Mouse (Mus musculus) forebrain, embryonic 11.5 days (tissue): ENCODE measurements around the gene Ccdc189. TPM values are rescaled to one million over a fixed set of nuclear protein-coding genes. Genes with fewer than 3 reads are reported as not detected.

Source experiments
- ATAC-seq: fragments of 200-750 bp; cut with Nextera tagmentation; replicated peaks from 2 replicates; pipeline ENCODE4 v1.8.0; 2017; ENCODE audit warnings: moderate TSS enrichment; ENCODE audit not compliant: low FRiP score
- DNase-seq: peaks from one replicate; pipeline ENCODE4 v3.0.0-alpha.2; 2017; ENCODE audit warnings: low spot score
- H3K27ac ChIP-seq: fragments of 300-500 bp; sonication (generic); 2 replicates; pipeline ENCODE4 v1.5.1; 2014; ENCODE audit warnings: low read depth, low read length
- H3K27me3 ChIP-seq: fragments of 300-500 bp; sonication (generic); 2 replicates; pipeline ENCODE4 v1.6.1; 2014; ENCODE audit warnings: mild to moderate bottlenecking, low read length, mixed read lengths; ENCODE audit not compliant: control insufficient read depth, insufficient read depth
- H3K36me3 ChIP-seq: fragments of 300-500 bp; sonication (generic); 2 replicates; pipeline ENCODE4 v1.6.1; 2014; ENCODE audit warnings: mild to moderate bottlenecking, low read length, moderate library complexity, mixed read lengths; ENCODE audit not compliant: control insufficient read depth, insufficient read depth
- H3K4me1 ChIP-seq: fragments of 300-500 bp; sonication (generic); replicated peaks from 2 replicates; pipeline ENCODE4 v1.6.1; 2014; ENCODE audit warnings: low read length, mixed read lengths; ENCODE audit not compliant: control insufficient read depth, insufficient read depth
- H3K4me2 ChIP-seq: fragments of 300-500 bp; sonication (generic); 2 replicates; pipeline ENCODE4 v1.6.1; 2014; ENCODE audit warnings: low read depth, mild to moderate bottlenecking, low read length, moderate library complexity, mixed read lengths; ENCODE audit not compliant: severe bottlenecking
- H3K4me3 ChIP-seq: fragments of 300-500 bp; sonication (generic); 2 replicates; pipeline ENCODE4 v1.5.1; 2014; ENCODE audit warnings: low read depth, low read length
- H3K9ac ChIP-seq: fragments of 300-500 bp; sonication (generic); 2 replicates; pipeline ENCODE4 v1.6.1; 2014; ENCODE audit warnings: low read length
- H3K9me3 ChIP-seq: fragments of 300-500 bp; sonication (generic); 2 replicates; pipeline ENCODE4 v1.6.1; 2016; ENCODE audit warnings: low read length, mixed read lengths; ENCODE audit not compliant: control insufficient read depth
- WGBS: fragments of 180-500 bp; shearing (Covaris S2); extraction: QIAGEN DNeasy Blood & Tissue Kit; methylation state at CpG from one replicate; pipeline ENCODE4 v1.1.7; 2014; 5-methylcytosine and 5-hydroxymethylcytosine counted together
- polyA plus RNA-seq: library from polyadenylated mRNA; unstranded; fragments of >200 nt; fragmentation: Nextera tagmentation; extraction: Ambion mirVana; gene quantifications from 2 replicates; pipeline ENCODE4 v1.2.1, GENCODE M21; 2014

Gene Ccdc189
- polyA plus RNA-seq, 1 experiment from 2014 or later = 13.5 TPM

DNA sequence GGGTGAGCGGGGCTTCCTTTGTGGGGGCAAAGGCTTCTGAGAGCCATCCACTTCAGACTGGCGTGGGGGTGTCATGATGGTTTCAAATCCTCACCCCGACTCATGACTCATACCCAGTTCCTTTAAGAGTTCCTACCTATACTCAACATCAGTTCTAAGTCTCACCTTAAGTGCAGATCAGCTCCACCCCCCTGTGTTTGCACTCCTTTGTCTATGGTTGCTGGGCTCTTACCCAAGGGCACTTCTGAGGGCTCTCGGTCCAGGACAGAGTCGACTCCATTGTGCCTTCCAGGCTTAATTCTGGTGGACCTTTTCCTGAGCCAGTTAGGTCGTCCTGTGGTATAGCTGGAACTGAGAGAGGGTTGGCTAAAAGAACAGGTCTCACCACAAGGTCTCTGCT is 18.8 kb upstream of the Ccdc189 start:
- ATAC-seq (no peak), DNase-seq (no peak)
- Histone ChIP-seq H3K27ac (no peak overlapping the region), H3K9me3 (no peaks in the 10 kb centered on the region), H3K4me1 (no peaks in the 10 kb centered on the region), H3K27me3 (no peaks in the 10 kb centered on the region), H3K9ac (no peak overlapping the region), H3K36me3 (peaks cover 30% of the 10 kb centered on the region), H3K4me2 (no peak overlapping the region), H3K4me3 (no peak overlapping the region)
- WGBS = 82% methylated on average over 6 of the region's 6 CpGs

DNA sequence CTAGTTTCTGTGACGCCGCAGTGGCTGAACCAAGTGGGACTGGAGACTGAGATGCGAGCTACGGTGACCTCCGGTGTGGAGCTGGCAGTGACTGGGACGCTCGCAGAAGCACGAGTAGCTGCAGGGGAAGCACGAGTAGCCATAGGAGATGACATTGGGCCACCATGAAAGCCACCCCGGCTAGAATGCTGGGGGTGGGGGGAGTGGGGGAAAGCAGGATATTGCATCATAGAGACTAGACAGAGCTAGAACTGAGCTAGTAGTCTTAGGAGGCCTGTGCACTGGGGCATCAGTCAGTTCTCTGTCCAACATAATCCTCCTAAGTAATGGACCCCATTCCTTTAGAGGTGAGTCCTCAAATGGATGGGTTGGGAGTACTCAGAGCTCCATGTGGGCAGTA is 15.9 kb upstream of the Ccdc189 start:
- Histone ChIP-seq H3K9ac (no peak overlapping the region), H3K27ac (no peak overlapping the region), H3K9me3 (no peaks in the 10 kb centered on the region), H3K4me1 (no peaks in the 10 kb centered on the region), H3K27me3 (no peaks in the 10 kb centered on the region), H3K4me2 (no peak overlapping the region), H3K4me3 (no peak overlapping the region), H3K36me3 (peaks cover 18% of the 10 kb centered on the region; the same call in 1 of the 2 replicates)
- ATAC-seq (no peak), DNase-seq (no peak)
- WGBS = 89% methylated on average over 10 of the region's 10 CpGs

DNA sequence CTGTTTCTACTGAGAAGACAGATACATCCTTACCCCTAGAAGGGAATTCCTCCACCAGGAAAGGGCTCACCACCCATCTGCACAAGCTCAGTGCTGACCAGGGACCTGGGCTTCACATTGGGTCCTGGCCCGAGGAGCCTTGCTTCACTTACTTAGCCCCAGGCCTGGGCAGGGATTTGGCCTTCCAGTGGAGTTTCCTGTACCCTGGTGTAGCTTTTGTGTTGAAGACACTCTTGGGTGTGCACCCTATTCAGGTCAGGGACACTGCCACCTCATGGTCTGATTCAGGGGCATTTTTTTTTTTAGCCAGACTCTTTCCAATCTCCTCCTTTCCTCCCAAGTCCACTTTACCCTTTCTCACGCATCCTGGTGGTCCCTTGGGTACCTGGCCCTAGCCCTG is 14.5 kb upstream of the Ccdc189 start:
- Histone ChIP-seq H3K27me3 (no peaks in the 10 kb centered on the region), H3K4me1 (no peaks in the 10 kb centered on the region), H3K4me3 (no peak overlapping the region), H3K27ac (no peak overlapping the region), H3K36me3 (peaks cover 18% of the 10 kb centered on the region; the same call in 1 of the 2 replicates), H3K9me3 (no peaks in the 10 kb centered on the region), H3K9ac (no peak overlapping the region), H3K4me2 (no peak overlapping the region)
- no peak for DNase-seq
- 95% methylated on average over 2 of the region's 2 CpGs for WGBS
- ATAC-seq = no peak

DNA sequence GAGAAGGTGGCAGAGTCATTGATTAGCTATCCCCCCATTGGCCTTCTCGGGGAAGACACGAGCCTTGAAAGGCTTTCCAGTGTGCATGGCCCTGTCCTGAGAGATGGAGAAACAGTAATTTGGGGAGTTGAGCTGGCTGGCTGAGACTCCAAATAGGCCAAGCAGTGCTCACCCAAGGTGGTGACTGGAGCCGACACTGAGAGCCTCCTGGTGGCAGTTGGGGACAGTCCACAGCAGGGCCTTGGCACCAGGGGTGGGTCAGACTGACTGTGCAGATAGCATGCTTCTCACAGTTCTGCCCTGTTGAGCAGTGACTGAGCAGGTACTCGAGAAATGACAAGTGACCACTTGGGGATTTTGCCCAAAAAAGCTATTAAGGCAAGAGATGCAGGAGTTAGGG is 13.3 kb upstream of the Ccdc189 start:
- no peaks in the 10 kb centered on the region for H3K4me1 ChIP-seq
- no peaks in the 10 kb centered on the region for H3K9me3 ChIP-seq
- H3K27me3 ChIP-seq = no peaks in the 10 kb centered on the region
- 88% methylated on average over 4 of the region's 4 CpGs for whole genome bisulfite sequencing
- no peak for ATAC-seq
- no peak overlapping the region for H3K4me2 ChIP-seq
- no peak overlapping the region for H3K4me3 ChIP-seq
- H3K27ac ChIP-seq = no peak overlapping the region
- peaks cover 25% of the 10 kb centered on the region for H3K36me3 ChIP-seq
- no peak overlapping the region for H3K9ac ChIP-seq
- no peak for DNase-seq

DNA sequence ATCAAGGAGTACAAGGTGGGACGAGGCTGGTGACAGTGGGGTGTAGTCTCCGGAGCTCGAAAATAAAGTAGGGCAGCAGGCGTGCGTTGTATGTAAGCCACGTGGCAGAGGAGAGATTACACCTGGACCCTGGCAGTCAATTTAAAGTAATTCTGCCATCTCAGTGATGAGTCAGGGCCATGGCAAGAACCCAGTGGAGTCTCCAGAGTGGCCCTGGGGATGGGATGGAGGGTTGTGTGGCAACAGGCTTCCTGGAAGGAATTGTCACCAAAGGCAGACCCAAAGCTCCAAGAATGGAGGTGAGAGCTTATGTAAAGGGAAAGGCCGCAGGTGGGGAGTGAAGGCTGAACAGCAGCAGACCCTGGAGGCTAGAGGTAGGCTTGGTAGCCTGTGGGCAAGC is 12.2 kb upstream of the Ccdc189 start:
- Histone ChIP-seq H3K36me3 (peaks cover 31% of the 10 kb centered on the region), H3K27me3 (no peaks in the 10 kb centered on the region), H3K4me3 (no peak overlapping the region), H3K4me2 (no peak overlapping the region), H3K4me1 (no peaks in the 10 kb centered on the region), H3K27ac (no peak overlapping the region), H3K9me3 (no peaks in the 10 kb centered on the region), H3K9ac (no peak overlapping the region)
- no peak for DNase-seq
- no peak for ATAC-seq
- 96% methylated on average over 7 of the region's 7 CpGs for WGBS

DNA sequence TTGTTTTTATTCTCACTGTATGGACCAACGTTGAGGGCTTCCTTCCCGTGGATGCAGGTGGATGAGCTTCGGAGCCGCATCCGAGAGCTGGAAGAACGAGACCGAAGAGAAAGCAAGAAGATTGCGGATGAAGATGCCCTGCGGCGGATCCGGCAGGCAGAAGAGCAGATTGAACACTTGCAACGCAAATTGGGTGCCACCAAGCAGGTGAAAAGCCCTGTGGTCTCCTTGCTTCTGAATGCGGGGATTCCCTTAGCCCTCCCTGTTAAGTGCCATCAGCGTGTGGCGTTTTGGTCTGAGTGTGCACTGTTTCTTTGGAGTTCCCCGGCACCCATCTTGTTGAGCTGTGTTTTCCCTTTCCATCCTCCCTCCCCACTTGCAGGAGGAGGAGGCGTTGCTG is 8.4 kb upstream of the Ccdc189 start:
- no peak for ATAC-seq
- Histone ChIP-seq H3K9me3 (no peaks in the 10 kb centered on the region), H3K4me2 (no peak overlapping the region), H3K36me3 (peaks cover 36% of the 10 kb centered on the region), H3K27ac (no peak overlapping the region), H3K27me3 (no peaks in the 10 kb centered on the region), H3K4me3 (no peak overlapping the region), H3K9ac (no peak overlapping the region), H3K4me1 (no peaks in the 10 kb centered on the region)
- WGBS = 95% methylated on average over 17 of the region's 17 CpGs
- no peak for DNase-seq

DNA sequence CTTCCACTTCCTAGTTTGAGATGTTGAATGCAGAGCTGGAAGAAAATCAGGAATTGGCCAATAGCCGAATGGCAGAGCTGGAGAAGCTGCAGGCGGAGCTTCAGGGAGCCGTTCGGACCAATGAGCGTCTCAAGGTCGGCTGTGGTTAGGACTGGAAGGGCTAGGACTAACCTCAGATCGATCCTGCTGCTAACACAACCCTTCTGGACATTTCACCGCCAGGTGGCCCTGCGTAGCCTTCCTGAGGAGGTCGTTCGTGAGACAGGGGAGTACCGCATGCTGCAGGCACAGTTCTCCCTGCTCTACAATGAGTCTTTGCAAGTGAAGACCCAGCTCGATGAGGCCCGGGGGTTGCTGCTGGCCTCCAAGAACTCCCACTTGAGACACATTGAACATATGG is 4.2 kb upstream of the Ccdc189 start:
- DNase-seq (no peak), ATAC-seq (no peak)
- Histone ChIP-seq H3K9me3 (no peaks in the 10 kb centered on the region), H3K4me2 (no peak overlapping the region), H3K4me1 (peaks cover 3% of the 10 kb centered on the region), H3K9ac (no peak overlapping the region), H3K27me3 (no peaks in the 10 kb centered on the region), H3K36me3 (peaks cover 21% of the 10 kb centered on the region), H3K27ac (no peak overlapping the region), H3K4me3 (no peak overlapping the region)
- WGBS = 92% methylated on average over 14 of the region's 14 CpGs

DNA sequence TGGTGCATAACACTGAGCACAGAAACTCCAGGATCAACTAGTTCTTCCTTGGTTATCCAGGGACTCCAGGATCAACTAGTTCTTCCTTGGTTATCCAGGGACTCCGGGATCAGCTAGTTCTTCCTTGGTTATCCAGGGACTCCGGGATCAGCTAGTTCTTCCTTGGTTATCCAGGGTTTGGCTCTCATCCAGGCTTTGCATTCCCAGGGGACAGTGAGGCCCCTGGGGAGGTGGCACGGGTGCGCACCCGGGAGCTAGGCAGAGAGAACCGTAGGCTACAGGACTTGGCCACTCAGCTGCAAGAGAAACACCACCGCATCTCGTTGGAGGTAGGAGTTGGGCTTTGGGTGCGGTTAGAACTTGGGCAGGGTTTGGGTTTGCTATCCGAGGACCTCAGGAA is 2.7 kb upstream of the Ccdc189 start:
- H3K4me2 ChIP-seq = no peak overlapping the region
- H3K9me3 ChIP-seq = no peaks in the 10 kb centered on the region
- 95% methylated on average over 10 of the region's 10 CpGs for WGBS
- no peak for ATAC-seq
- no peak for DNase-seq
- no peaks in the 10 kb centered on the region for H3K27me3 ChIP-seq
- no peak overlapping the region for H3K27ac ChIP-seq
- H3K4me1 ChIP-seq = peaks cover 8% of the 10 kb centered on the region
- no peak overlapping the region for H3K4me3 ChIP-seq
- H3K36me3 ChIP-seq = peaks cover 11% of the 10 kb centered on the region; the same call in 1 of the 2 replicates
- H3K9ac ChIP-seq = no peak overlapping the region

DNA sequence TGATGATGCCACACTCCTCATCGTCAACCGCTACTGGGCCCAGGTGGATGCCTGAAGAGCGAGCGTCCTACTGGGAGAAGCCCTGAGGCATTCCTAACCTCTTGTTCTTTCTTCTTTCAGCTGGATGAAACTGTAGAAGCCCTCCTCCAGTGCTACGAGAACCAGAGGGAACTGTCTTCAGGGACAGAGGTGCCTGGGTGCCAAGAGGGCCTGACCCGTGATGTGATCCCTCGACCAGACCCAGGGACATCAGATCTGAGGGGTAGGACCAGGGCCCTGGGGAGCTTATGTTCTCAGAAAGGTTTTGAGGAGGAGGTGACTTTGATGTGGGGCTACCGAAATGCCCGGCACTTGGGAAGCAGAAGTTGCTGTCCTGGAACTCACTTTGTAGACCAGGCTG is 1.2 kb upstream of the Ccdc189 start:
- Histone ChIP-seq H3K9ac (no peak overlapping the region; the same call in 1 of the 2 replicates), H3K36me3 (peaks cover 7% of the 10 kb centered on the region; the same call in 1 of the 2 replicates), H3K9me3 (no peaks in the 10 kb centered on the region), H3K4me2 (no peak overlapping the region; the same call in 1 of the 2 replicates), H3K27ac (no peak overlapping the region), H3K4me3 (peak overlapping the region; percentile 89; the same call in 1 of the 2 replicates), H3K27me3 (no peaks in the 10 kb centered on the region), H3K4me1 (peaks cover 8% of the 10 kb centered on the region)
- WGBS = 87% methylated on average over 9 of the region's 9 CpGs
- no peak for ATAC-seq
- DNase-seq = no peak
